Mouse (Mus musculus) liver, embryonic 14.5 days (tissue): ENCODE results near the gene Enox1.

Experiments
- CTCF ChIP-seq: IDR thresholded peaks from 2 replicates; pipeline ENCODE4 v1.5.1; 2016; ENCODE audit warnings: antibody characterized with exemption, low read depth, control low read depth
- EP300 ChIP-seq: IDR thresholded peaks from 2 replicates; pipeline ENCODE4 v1.6.1; 2016; ENCODE audit warnings: antibody characterized with exemption, low read depth

GRCm38 (mm10) chr14:77490699-77491098 lies 334.1 kb downstream of the Enox1 start:
- no peak for TF ChIP-seq CTCF
- TF ChIP-seq EP300 = no peak
